Mouse (Mus musculus) urinary bladder, adult 2 months (tissue): ENCODE data around the gene Olfr135. TPM values are rescaled to one million over a fixed set of nuclear protein-coding genes. Genes with fewer than 3 reads are reported as not detected.

ENCODE experiments used
- DNase-seq: peaks from one replicate; pipeline ENCODE4 v3.0.0; 2022; ENCODE audit warnings: low spot score
- polyA plus RNA-seq: library from polyadenylated mRNA; depleted of rRNA; stranded (reverse); fragments of >200 nt; gene quantifications from 2 replicates; pipeline ENCODE4 v1.2.3, GENCODE M21; 2012; rRNA removed

The Olfr135 gene
- not detected in 2 replicates for polyA plus RNA-seq

DNA sequence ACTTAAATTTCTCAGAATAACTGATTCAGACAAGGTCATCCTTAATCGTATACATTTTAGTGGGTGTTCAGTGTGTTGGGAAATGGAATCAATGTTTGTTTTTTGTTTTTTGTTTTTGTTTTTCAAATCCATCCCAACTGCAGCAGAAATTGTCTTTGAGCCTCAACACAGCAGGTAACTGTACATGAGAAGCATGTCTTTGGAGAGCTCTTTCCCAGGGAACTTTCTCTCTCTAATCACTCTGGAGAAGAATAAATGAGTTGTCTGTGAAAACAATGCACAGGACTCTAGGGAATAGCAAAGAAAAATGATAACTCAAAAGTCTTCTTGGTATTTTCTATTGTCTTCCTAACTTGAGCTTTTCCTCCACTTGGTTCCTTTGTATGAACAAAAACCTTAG lies at the start of gene Olfr135:
Gene Olfr135 (plus strand): TSS at position 301 of the 400 bp plus-strand sequence.
- no peak for DNase-seq

DNA sequence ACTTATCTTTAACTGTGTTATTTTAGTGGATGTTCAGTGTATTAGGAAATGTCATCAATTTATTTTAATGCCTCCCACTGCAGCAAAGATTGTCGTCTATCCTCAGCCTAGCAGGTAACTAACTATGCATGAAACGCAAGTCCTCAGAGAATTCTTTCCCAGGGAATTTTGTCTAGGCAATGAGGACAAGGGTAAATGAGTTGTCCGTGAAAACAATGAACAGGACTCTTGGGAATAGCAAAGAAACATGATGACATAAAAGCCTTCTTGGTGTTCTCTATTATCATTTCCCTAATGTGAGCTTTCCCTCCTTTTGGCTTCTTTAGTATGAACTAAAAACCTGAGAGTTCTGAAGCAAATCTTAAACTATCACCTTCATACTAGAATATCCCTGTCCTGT lies 33.0 kb upstream of the Olfr135 start, which contains the start of gene Olfr134:
Gene Olfr134 (plus strand): TSS at position 301 of the 400 bp plus-strand sequence.
- no peak for DNase-seq

Other genes starting within 250 kb of the Olfr135 start
- gene Olfr129, start 144.3 kb upstream of the Olfr135 start, polyA plus RNA-seq, result not detected in 2 replicates
- not detected in 2 replicates for gene Olfr130, start 140.4 kb upstream of the Olfr135 start, polyA plus RNA-seq
- not detected in 2 replicates for gene Olfr131, start 115.6 kb upstream of the Olfr135 start, polyA plus RNA-seq
- not detected in 2 replicates for gene Olfr132, start 69.8 kb upstream of the Olfr135 start, polyA plus RNA-seq
- gene Olfr133, start 59.1 kb upstream of the Olfr135 start, polyA plus RNA-seq, result not detected in 2 replicates
- not detected in 2 replicates for gene Olfr134, start 32.9 kb upstream of the Olfr135 start, polyA plus RNA-seq
- not detected in 2 replicates for gene Olfr138, start 56.7 kb downstream of the Olfr135 start, polyA plus RNA-seq
- not detected in 2 replicates for gene Olfr137, start 103.2 kb downstream of the Olfr135 start, polyA plus RNA-seq
- gene Olfr136, start 125.5 kb downstream of the Olfr135 start, polyA plus RNA-seq, result not detected in 2 replicates
- not detected in 2 replicates for gene Esp36, start 215.8 kb downstream of the Olfr135 start, polyA plus RNA-seq